Mouse (Mus musculus): Measurements from ENCODE around the gene Wnk1. TPM values are rescaled to one million over a fixed set of nuclear protein-coding genes. Genes with fewer than 3 reads are reported as not detected.
A peak's percentile ranks its signal among the peaks of the same experiment; 100 is the strongest.

Gene Wnk1
- polyA plus RNA-seq, 1 experiment = 180 TPM

DNA sequence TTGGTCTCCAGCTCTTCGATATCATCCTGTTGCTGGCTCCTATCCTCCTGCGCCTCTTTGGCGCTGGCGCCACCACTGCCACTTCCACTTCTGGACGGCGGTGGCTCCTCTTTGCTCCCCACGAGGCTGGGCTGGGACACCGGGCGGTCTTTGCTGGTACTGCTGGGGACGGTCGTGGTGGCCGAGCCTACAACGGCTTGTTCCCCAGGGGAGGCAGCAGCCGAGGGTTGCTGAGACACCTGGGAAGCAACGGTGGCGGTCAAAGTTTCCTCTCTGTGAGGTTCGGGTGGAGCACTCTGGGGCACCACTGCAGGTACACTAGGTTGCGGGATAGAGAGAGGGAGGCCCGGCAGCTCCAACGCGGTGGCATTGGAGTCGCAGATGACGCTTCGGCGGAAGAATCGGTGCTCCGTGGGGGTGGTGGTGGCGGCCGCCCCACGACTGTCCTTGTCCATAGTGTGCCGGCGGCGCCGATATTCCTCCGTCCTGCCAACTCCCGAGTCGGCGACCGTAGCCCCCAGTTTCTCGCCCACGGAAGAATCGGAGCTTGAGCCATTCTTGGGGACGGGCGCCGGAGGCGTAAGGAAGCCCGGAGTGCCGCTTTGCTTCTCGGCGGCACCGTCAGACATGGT is 1.4 kb downstream of the Wnk1 start:
- Histone ChIP-seq H3K4me3 (ENCODE audit: control insufficient read depth, insufficient read depth, low read length) (peak overlapping the region; percentile 57), H3K4me1 (replicated peaks; ENCODE audit: control insufficient read depth, insufficient read depth, low read length) (peaks cover 4% of the 10 kb centered on the region; the same call in 1 of the 2 replicates), H3K27ac (ENCODE audit: control insufficient read depth, insufficient read depth, low read length) (peak overlapping the region; percentile 10), H3K27me3 (ENCODE audit: control insufficient read depth, insufficient read depth, low read length) (no peaks in the 10 kb centered on the region), H3K36me3 (ENCODE audit: control insufficient read depth, insufficient read depth, low read length) (peaks cover 11% of the 10 kb centered on the region; the same call in 1 of the 2 replicates)
- DNase-seq = peak; percentile 64
- TF ChIP-seq CTCF (IDR thresholded peaks at IDR 0.05; ENCODE audit: borderline replicate concordance, control insufficient read depth, extremely low read depth, insufficient read depth, low read length, poor library complexity) (peak; percentile 75; the same call in 1 of the 2 replicates), POLR2A (IDR thresholded peaks at IDR 0.05; ENCODE audit: control insufficient read depth, extremely low read depth, insufficient read depth, low read length, poor library complexity) (no peak)
- WGBS = under 1% methylated on average over 51 of the region's 51 CpGs

DNA sequence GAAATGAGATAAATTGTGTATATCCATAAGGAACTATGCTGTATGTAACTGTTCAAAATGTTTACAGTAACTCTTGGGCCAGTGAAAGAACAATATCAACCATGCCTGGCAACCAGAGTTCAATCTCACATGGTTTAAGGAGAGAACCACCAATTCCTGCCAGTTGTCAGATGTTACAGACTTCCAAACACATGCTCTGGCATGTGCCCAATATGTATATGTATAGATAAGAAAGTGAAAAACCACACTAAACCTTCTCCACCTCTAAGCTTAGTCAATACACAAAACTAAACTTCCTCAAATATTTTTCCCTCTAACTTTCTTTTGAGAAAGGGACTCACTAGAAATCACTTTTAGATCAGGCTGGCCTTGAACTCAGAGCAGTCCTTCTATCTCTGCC is 13.9 kb downstream of the Wnk1 start:
- no peak for DNase-seq
- Histone ChIP-seq H3K27me3 (ENCODE audit: control insufficient read depth, insufficient read depth, low read length) (no peaks in the 10 kb centered on the region), H3K4me3 (ENCODE audit: control insufficient read depth, insufficient read depth, low read length) (no peak overlapping the region), H3K4me1 (replicated peaks; ENCODE audit: control insufficient read depth, insufficient read depth, low read length) (peaks cover 6% of the 10 kb centered on the region), H3K36me3 (ENCODE audit: control insufficient read depth, insufficient read depth, low read length) (peaks cover 20% of the 10 kb centered on the region), H3K27ac (ENCODE audit: control insufficient read depth, insufficient read depth, low read length) (no peak overlapping the region)
- TF ChIP-seq CTCF (IDR thresholded peaks at IDR 0.05; ENCODE audit: borderline replicate concordance, control insufficient read depth, extremely low read depth, insufficient read depth, low read length, poor library complexity) (no peak), POLR2A (IDR thresholded peaks at IDR 0.05; ENCODE audit: control insufficient read depth, extremely low read depth, insufficient read depth, low read length, poor library complexity) (no peak)

DNA sequence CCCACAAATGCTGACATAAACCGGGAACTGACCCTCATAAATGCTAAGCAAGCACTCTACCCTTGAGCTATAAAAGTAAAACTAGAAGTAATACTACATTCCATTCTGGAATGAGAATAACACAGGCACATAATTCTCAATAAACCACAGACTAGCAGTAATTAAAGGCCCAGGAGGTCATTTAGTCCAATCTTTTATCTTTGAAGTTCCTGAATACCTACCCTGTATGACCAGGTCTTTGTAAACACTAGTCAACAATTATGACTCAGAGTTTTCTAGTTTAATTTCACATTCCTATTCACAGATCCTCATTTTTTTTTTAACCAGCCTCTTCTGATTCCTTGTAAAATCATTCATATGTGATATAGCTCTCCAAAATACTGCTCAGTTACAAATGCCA is 14.7 kb downstream of the Wnk1 start:
- H3K4me3 ChIP-seq (ENCODE audit: control insufficient read depth, insufficient read depth, low read length) = no peak overlapping the region
- no peak for DNase-seq
- WGBS = 87% methylated on average over 1 of the region's 1 CpGs
- peaks cover 4% of the 10 kb centered on the region for H3K4me1 ChIP-seq (replicated peaks; ENCODE audit: control insufficient read depth, insufficient read depth, low read length)
- H3K27ac ChIP-seq (ENCODE audit: control insufficient read depth, insufficient read depth, low read length) = no peak overlapping the region
- peaks cover 13% of the 10 kb centered on the region; the same call in 1 of the 2 replicates for H3K36me3 ChIP-seq (ENCODE audit: control insufficient read depth, insufficient read depth, low read length)
- TF ChIP-seq POLR2A (IDR thresholded peaks at IDR 0.05; ENCODE audit: control insufficient read depth, extremely low read depth, insufficient read depth, low read length, poor library complexity) (no peak), CTCF (IDR thresholded peaks at IDR 0.05; ENCODE audit: borderline replicate concordance, control insufficient read depth, extremely low read depth, insufficient read depth, low read length, poor library complexity) (no peak)
- no peaks in the 10 kb centered on the region for H3K27me3 ChIP-seq (ENCODE audit: control insufficient read depth, insufficient read depth, low read length)

DNA sequence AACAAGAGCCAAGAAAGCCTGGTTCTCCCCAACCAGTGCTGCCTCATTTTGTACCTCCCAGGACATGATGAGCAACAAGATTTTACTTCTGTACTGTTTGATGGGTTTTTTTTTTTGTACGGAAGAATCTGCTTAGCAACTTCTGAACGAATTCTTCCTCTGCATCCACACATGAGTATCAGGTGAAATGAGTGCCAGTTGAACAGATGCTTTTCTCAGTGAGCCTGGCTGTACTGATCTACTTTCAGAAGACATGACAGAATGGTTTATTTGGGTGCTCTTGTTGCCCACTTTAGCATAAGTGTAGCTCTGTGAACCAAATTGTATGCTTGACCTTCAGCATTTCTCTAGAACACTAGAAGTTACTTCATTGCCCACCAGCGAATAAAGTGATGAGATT is 16.4 kb downstream of the Wnk1 start:
- 91% methylated on average over 3 of the region's 3 CpGs for WGBS
- no peak overlapping the region for H3K4me3 ChIP-seq (ENCODE audit: control insufficient read depth, insufficient read depth, low read length)
- no peak for DNase-seq
- no peaks in the 10 kb centered on the region for H3K27me3 ChIP-seq (ENCODE audit: control insufficient read depth, insufficient read depth, low read length)
- H3K36me3 ChIP-seq (ENCODE audit: control insufficient read depth, insufficient read depth, low read length) = peaks cover 10% of the 10 kb centered on the region; the same call in 1 of the 2 replicates
- no peak for TF ChIP-seq POLR2A (IDR thresholded peaks at IDR 0.05; ENCODE audit: control insufficient read depth, extremely low read depth, insufficient read depth, low read length, poor library complexity)
- no peak for TF ChIP-seq CTCF (IDR thresholded peaks at IDR 0.05; ENCODE audit: borderline replicate concordance, control insufficient read depth, extremely low read depth, insufficient read depth, low read length, poor library complexity)
- H3K27ac ChIP-seq (ENCODE audit: control insufficient read depth, insufficient read depth, low read length) = no peak overlapping the region
- peaks cover 4% of the 10 kb centered on the region for H3K4me1 ChIP-seq (replicated peaks; ENCODE audit: control insufficient read depth, insufficient read depth, low read length)

DNA sequence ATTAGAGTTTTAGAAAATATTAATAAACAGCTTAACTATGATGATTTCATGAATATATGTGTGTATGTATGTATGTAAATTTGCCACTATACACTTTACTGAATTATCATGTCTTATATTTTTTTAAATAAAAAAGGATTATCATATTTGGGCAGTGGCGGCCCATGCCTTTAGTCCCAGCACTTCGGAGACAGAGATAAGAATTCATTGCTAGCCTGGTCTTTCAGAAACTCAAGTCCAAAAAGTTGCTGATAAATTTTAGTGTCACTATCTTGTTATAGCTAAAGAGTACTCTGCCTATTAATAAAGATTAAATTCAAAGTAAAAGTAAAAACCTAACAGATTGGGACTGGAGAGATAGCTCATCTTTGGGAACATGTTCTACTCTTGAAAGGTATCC is 18.8 kb downstream of the Wnk1 start:
- no peak for TF ChIP-seq CTCF (IDR thresholded peaks at IDR 0.05; ENCODE audit: borderline replicate concordance, control insufficient read depth, extremely low read depth, insufficient read depth, low read length, poor library complexity)
- no peak for TF ChIP-seq POLR2A (IDR thresholded peaks at IDR 0.05; ENCODE audit: control insufficient read depth, extremely low read depth, insufficient read depth, low read length, poor library complexity)
- 97% methylated on average over 2 of the region's 2 CpGs for WGBS
- no peaks in the 10 kb centered on the region for H3K27me3 ChIP-seq (ENCODE audit: control insufficient read depth, insufficient read depth, low read length)
- no peak overlapping the region for H3K27ac ChIP-seq (ENCODE audit: control insufficient read depth, insufficient read depth, low read length)
- no peak overlapping the region for H3K4me3 ChIP-seq (ENCODE audit: control insufficient read depth, insufficient read depth, low read length)
- DNase-seq = no peak
- no peaks in the 10 kb centered on the region for H3K4me1 ChIP-seq (replicated peaks; ENCODE audit: control insufficient read depth, insufficient read depth, low read length)
- H3K36me3 ChIP-seq (ENCODE audit: control insufficient read depth, insufficient read depth, low read length) = no peaks in the 10 kb centered on the region; the same call in 1 of the 2 replicates

DNA sequence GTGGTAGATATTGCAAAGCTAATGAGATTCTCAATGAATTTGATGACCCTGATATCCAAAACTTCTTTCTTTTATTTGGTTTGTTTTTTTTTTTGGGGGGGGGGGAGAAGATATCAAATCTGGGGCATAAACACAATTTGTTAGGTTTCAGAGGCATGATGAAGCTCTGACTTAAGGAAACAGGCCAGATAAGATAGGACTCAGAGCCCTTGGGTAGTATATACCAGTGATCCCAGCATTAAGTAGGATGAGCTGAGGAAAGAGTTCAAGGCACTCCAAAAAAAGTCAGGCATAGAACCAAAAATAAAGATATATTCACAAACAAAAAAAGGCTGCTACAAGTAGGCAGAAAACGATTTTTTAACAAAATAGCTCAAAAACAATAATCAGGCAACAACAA is 25.3 kb downstream of the Wnk1 start:
- no peak for DNase-seq

More for the DNA sequence above, 25.3 kb downstream of the Wnk1 start:
- H3K4me1 ChIP-seq (replicated peaks; ENCODE audit: control insufficient read depth, insufficient read depth, low read length) = no peaks in the 10 kb centered on the region
- no peaks in the 10 kb centered on the region for H3K36me3 ChIP-seq (ENCODE audit: control insufficient read depth, insufficient read depth, low read length)
- H3K4me3 ChIP-seq (ENCODE audit: control insufficient read depth, insufficient read depth, low read length) = no peak overlapping the region
- no peak overlapping the region for H3K27ac ChIP-seq (ENCODE audit: control insufficient read depth, insufficient read depth, low read length)
- no peak for TF ChIP-seq CTCF (IDR thresholded peaks at IDR 0.05; ENCODE audit: borderline replicate concordance, control insufficient read depth, extremely low read depth, insufficient read depth, low read length, poor library complexity)
- TF ChIP-seq POLR2A (IDR thresholded peaks at IDR 0.05; ENCODE audit: control insufficient read depth, extremely low read depth, insufficient read depth, low read length, poor library complexity) = no peak
- no peaks in the 10 kb centered on the region for H3K27me3 ChIP-seq (ENCODE audit: control insufficient read depth, insufficient read depth, low read length)
- WGBS = 80% methylated on average over 1 of the region's 1 CpGs
